ENCODE assay signal across 8 mouse cellular contexts in the genomic region with DNA sequence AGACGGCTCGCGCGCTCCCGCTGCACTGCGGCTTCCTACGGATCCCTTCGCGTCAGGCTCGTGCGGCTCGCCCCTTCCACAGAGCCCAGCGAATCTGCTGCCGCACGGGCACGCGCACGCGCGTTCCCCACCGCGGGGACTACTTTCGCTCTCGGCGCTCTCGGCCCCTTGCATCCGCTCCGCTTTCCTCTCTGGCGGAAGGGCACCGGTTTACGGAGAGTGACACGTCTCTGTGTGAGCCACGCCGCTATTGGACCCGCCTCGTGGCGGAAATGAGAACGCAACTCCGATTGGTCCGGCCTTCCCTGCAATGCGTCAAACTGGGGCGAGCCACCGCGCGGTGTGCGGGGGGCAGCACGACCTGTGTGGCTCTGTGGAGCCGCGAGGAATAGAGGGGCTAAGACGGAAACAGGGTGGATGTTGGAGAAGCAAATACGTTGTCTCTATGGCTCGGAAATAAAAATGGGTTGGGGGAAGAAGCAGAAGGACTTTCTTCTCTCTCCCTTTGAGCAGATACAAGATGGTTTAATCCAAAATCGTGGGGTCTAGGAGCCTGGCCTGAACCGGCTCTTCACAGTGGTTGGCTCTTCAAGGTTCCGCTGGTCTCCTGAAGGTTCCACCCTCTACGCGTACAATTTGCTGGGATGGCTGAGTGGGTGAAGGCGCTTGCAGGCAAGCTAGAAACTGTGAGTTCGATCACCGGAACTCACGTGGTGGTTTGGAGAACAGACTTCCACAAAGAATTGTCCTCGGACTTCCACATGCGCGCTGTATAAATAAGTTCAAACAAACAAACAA. TPM values are rescaled to one million over a fixed set of nuclear protein-coding genes. Genes with fewer than 3 reads are reported as not detected.
DNase-seq lines count a peak whose midpoint lies in the region; ATAC-seq lines count a peak whose summit lies in the region.

Calm3 (minus strand) TSS at position 78 of the 798 bp plus-strand sequence.

- peaks cover 30% of the 10 kb centered on the region for H3K4me1 ChIP-seq in lung, embryonic 16.5 days (replicated peaks; ENCODE audit: control insufficient read depth, insufficient read depth, low read length)

- H3K4me3 ChIP-seq in lung, embryonic 16.5 days (ENCODE audit: low read length): peak within 1 kb of the TSS; percentile 98

- peak within 1 kb of the TSS; percentile 98 for H3K9ac ChIP-seq in lung, embryonic 16.5 days (ENCODE audit: low read length)

- peak; percentile 99 for DNase-seq in MEL-GATA-1-ER (ENCODE audit: extremely low read depth, low read depth)
- DNase-seq in cerebellum, adult 8-10 months: peak; percentile 100
- peak; percentile 100 for DNase-seq in forelimb bud, embryonic 11.5 days (ENCODE audit: low read depth, low spot score)
- DNase-seq in layer of hippocampus, adult 9-10 months (ENCODE audit: low spot score): peak; percentile 100
- peak; percentile 100 for DNase-seq in ovary, postnatal 10 days (ENCODE audit: low spot score)
- DNase-seq in thymus, postnatal 10 days (ENCODE audit: low spot score in 2 of 2): peak; percentile 99

- WGBS in lung, embryonic 16.5 days: 1% methylated on average over 49 of the region's 64 CpGs

- peak within 1 kb of the TSS; percentile 93 for H3K27ac ChIP-seq in lung, embryonic 16.5 days (ENCODE audit: low read length)

- no peaks in the 10 kb centered on the region for H3K9me3 ChIP-seq in lung, embryonic 16.5 days (ENCODE audit: control insufficient read depth, low read length)

- H3K4me2 ChIP-seq in lung, embryonic 16.5 days (ENCODE audit: low read depth, low read length): peak within 1 kb of the TSS; percentile 74

- peaks cover 2% of the 10 kb centered on the region; the same call in 1 of the 2 replicates for H3K36me3 ChIP-seq in lung, embryonic 16.5 days (ENCODE audit: control insufficient read depth, insufficient read depth, low read length)

- no peaks in the 10 kb centered on the region for H3K27me3 ChIP-seq in lung, embryonic 16.5 days (ENCODE audit: control insufficient read depth, insufficient read depth, low read depth, low read length)

- ATAC-seq in hematopoietic stem cell, adult 5-6 weeks (replicated peaks in 1 of 2; ENCODE audit: insufficient read depth in 1 of 2, low FRiP score in 2 of 2, low TSS enrichment in 1 of 2, low read depth in 1 of 2, poor library complexity in 2 of 2, severe bottlenecking in 2 of 2): peak; percentile 86 to 92
- ATAC-seq in lung, embryonic 16.5 days (ENCODE audit: low read depth): peak; percentile 95

RNA-seq across cellular contexts. Expression of gene Calm3, which starts in this region (rescaled TPM):
- total RNA-seq in hematopoietic stem cell, adult 5-6 weeks (2017): 391 and 520 TPM in 2 replicates
- 116 and 118 TPM in 2 replicates for polyA plus RNA-seq in lung, embryonic 16.5 days (2015; fragmentation: Nextera tagmentation; extraction: Ambion mirVana)

Comparison
In these comparisons a context has a peak if more than half of its experiments do, and no peak if none do; other contexts are left out.
1. Peak in every context shown above with its lines: DNase-seq, ATAC-seq, H3K4me3 ChIP-seq and H3K27ac ChIP-seq.